Mouse (Mus musculus): ENCODE measurements around the gene Gabrb3. TPM values are rescaled to one million over a fixed set of nuclear protein-coding genes. Genes with fewer than 3 reads are reported as not detected.

Gene Gabrb3
- polyA plus RNA-seq, 1 experiment from 2014 or later, result 4.4 TPM

- no peak overlapping the region for H3K9ac ChIP-seq (replicated peaks; ENCODE audit: low read length)
- no peaks in the 10 kb centered on the region for H3K27me3 ChIP-seq (ENCODE audit: control insufficient read depth, insufficient read depth, low read length)
- H3K4me3 ChIP-seq (ENCODE audit: low read depth, low read length), result no peak overlapping the region
- 81% methylated on average over 2 of the region's 2 CpGs for WGBS
- no peaks in the 10 kb centered on the region for H3K9me3 ChIP-seq (replicated peaks; ENCODE audit: control insufficient read depth, low read length)
- no peaks in the 10 kb centered on the region for H3K36me3 ChIP-seq (replicated peaks; ENCODE audit: control insufficient read depth, insufficient read depth, low read depth, low read length)
- DNase-seq (ENCODE audit: low spot score), result no peak
- H3K4me2 ChIP-seq (ENCODE audit: low read depth, low read length), result no peak overlapping the region
- no peak for ATAC-seq (replicated peaks; ENCODE audit: insufficient number of reproducible peaks, low FRiP score, low TSS enrichment, low read depth)
- no peaks in the 10 kb centered on the region for H3K4me1 ChIP-seq (ENCODE audit: control insufficient read depth, insufficient read depth, low read length)
- no peak overlapping the region for H3K27ac ChIP-seq (replicated peaks; ENCODE audit: low read depth, low read length)
These were observed 448.5 kb downstream of the Gabrb3 start for GRCm38 (mm10) chr7:57867951-57868350.

Small RNAs within 50 kb of the gene (microRNA-seq; reads per million reads assigned to microRNA genes)
- gene Mir6389 (ENCODE audit: borderline number of aligned reads), result not detected

Other genes with a start within 250 kb of the Gabrb3 start
- gene Gabrg3, start 32.5 kb upstream of the Gabrb3 start, polyA plus RNA-seq (2014; fragmentation: Nextera tagmentation; extraction: Ambion mirVana), result 0.21 and 0.25 TPM in 2 replicates
- gene Gabra5, start 90.4 kb downstream of the Gabrb3 start, polyA plus RNA-seq (2014; fragmentation: Nextera tagmentation; extraction: Ambion mirVana), result 1.0 and 1.3 TPM in 2 replicates